Mouse (Mus musculus): ENCODE data around the gene Cd300ld3.

DNA sequence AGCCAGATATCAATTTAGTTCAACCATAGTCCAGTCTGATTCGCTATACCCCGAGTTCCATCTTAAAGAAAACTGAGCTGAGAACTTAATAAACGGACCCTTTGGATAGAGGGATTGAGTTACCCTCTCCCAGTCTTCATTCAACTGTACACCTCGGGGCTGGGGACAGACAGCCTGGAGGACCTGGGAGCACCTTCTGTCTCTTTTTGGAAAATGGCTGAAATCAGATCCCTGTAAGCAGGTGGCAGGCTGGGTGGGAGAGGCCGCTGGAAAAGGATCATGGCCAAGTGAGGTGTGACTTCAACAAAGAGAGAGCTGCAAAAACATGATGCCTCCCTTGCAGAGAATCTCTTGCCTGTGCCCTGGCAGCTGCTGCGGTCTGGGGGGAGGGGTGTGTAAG is 34.0 kb upstream of the Cd300ld3 start:
- no peak for TF ChIP-seq POLR2A (IDR thresholded peaks at IDR 0.05; ENCODE audit: borderline replicate concordance, insufficient read depth, low read length)
- TF ChIP-seq CTCF (IDR thresholded peaks at IDR 0.05; ENCODE audit: borderline replicate concordance, insufficient read depth, low read depth, low read length), result no peak
